Mouse (Mus musculus) MEL (cell line): ENCODE data around the gene Tiam1. TPM values are rescaled to one million over a fixed set of nuclear protein-coding genes. Genes with fewer than 3 reads are reported as not detected.
A peak's percentile ranks its signal among the peaks of the same experiment; 100 is the strongest.

ENCODE experiments used
- DNase-seq: peaks from one replicate; pipeline ENCODE4 v3.0.0; 2011; ENCODE audit warnings: low read depth, low spot score
- H3K27ac ChIP-seq: 2 replicates; pipeline ENCODE4 v1.5.1; 2012; ENCODE audit warnings: low read depth, mild to moderate bottlenecking, control low read depth, low read length, moderate library complexity; ENCODE audit not compliant: control insufficient read depth
- H3K27me3 ChIP-seq, 2 experiments: fragments of 150-350 bp in 1 of 2; sonication (generic) in 1 of 2; 2 replicates each; pipeline ENCODE4 v1.6.1; 2012; ENCODE audit warnings: low read length in 2 of 2, mild to moderate bottlenecking in 2 of 2, improper control_type of control experiment in 1 of 2, moderate library complexity in 1 of 2; ENCODE audit not compliant: insufficient read depth in 2 of 2, control insufficient read depth in 1 of 2
- H3K36me3 ChIP-seq, 2 experiments: 2 replicates each; pipeline ENCODE4 v1.6.1; 2012 to 2014; ENCODE audit warnings: low read length in 2 of 2, improper control_type of control experiment in 1 of 2, inconsistent platforms in 1 of 2, mild to moderate bottlenecking in 1 of 2; ENCODE audit not compliant: insufficient read depth in 2 of 2, control insufficient read depth in 1 of 2
- H3K4me1 ChIP-seq, 2 experiments: fragments of 150-350 bp in 1 of 2; sonication (generic) in 1 of 2; 2 replicates each; pipeline ENCODE4 v1.6.1; 2012; ENCODE audit warnings: low read length in 2 of 2, improper control_type of control experiment in 1 of 2, mild to moderate bottlenecking in 1 of 2; ENCODE audit not compliant: insufficient read depth in 2 of 2, control insufficient read depth in 1 of 2
- H3K4me3 ChIP-seq, 2 experiments: fragments of 150-350 bp in 1 of 2; sonication (generic) in 1 of 2; 2 replicates each; pipeline ENCODE4 v1.5.1; 2012; ENCODE audit warnings: low read depth in 2 of 2, low read length in 2 of 2, mild to moderate bottlenecking in 2 of 2, moderate library complexity in 2 of 2, control low read depth in 1 of 2, improper control_type of control experiment in 1 of 2; ENCODE audit not compliant: control insufficient read depth in 1 of 2, insufficient read depth in 1 of 2
- H3K79me2 ChIP-seq: 2 replicates; pipeline ENCODE4 v1.6.1; 2012; ENCODE audit warnings: mild to moderate bottlenecking, low read length, moderate library complexity; ENCODE audit not compliant: control insufficient read depth, poor library complexity, insufficient read depth
- H3K9ac ChIP-seq: 2 replicates; pipeline ENCODE4 v1.6.1; 2012; ENCODE audit warnings: low read depth, mild to moderate bottlenecking, control low read depth, low read length, moderate library complexity; ENCODE audit not compliant: control insufficient read depth, poor library complexity, severe bottlenecking
- H3K9me3 ChIP-seq: fragments of 150-350 bp; sonication (generic); replicated peaks from 2 replicates; pipeline ENCODE4 v1.6.1; 2012; ENCODE audit warnings: mild to moderate bottlenecking, low read length, improper control_type of control experiment, moderate library complexity; ENCODE audit not compliant: insufficient read depth
- CHD1 ChIP-seq: IDR thresholded peaks from 2 replicates; pipeline ENCODE4 v1.6.1; 2012; ENCODE audit warnings: low read depth, mild to moderate bottlenecking, inconsistent platforms, low read length, improper control_type of control experiment
- E2F4 ChIP-seq: IDR thresholded peaks from 2 replicates; pipeline ENCODE4 v1.6.1; 2011; ENCODE audit warnings: low read depth, low read length, improper control_type of control experiment, borderline replicate concordance
- ELF1 ChIP-seq: IDR thresholded peaks from 2 replicates; pipeline ENCODE4 v1.6.1; 2014; ENCODE audit warnings: low read depth, mild to moderate bottlenecking, inconsistent platforms, low read length, improper control_type of control experiment, moderate library complexity
- EP300 ChIP-seq, 2 experiments: IDR thresholded peaks; 2 replicates each; pipeline ENCODE4 v1.6.1; 2011; ENCODE audit warnings: improper control_type of control experiment in 2 of 2, low read length in 2 of 2, low read depth in 1 of 2, mild to moderate bottlenecking in 1 of 2
- GABPA ChIP-seq: IDR thresholded peaks from 2 replicates; pipeline ENCODE4 v1.6.1; 2012; ENCODE audit warnings: low read depth, mild to moderate bottlenecking, inconsistent platforms, low read length, improper control_type of control experiment, moderate library complexity
- GATA1 ChIP-seq: IDR thresholded peaks from 2 replicates; pipeline ENCODE4 v1.6.1; 2011; ENCODE audit warnings: low read depth, low read length, improper control_type of control experiment
- JUND ChIP-seq: IDR thresholded peaks from 2 replicates; pipeline ENCODE4 v1.6.1; 2011; ENCODE audit warnings: low read depth, mild to moderate bottlenecking, improper control_type of control experiment, low read length
- MAFK ChIP-seq: IDR thresholded peaks from 2 replicates; pipeline ENCODE4 v1.6.1; 2011; ENCODE audit warnings: low read depth, mild to moderate bottlenecking, low read length, improper control_type of control experiment, borderline replicate concordance
- POLR2A ChIP-seq, 2 experiments: IDR thresholded peaks; 2 replicates each; pipeline ENCODE4 v1.6.1; 2011 to 2012; ENCODE audit warnings: low read length in 2 of 2, mild to moderate bottlenecking in 2 of 2, control low read depth in 1 of 2, improper control_type of control experiment in 1 of 2, low read depth in 1 of 2, moderate library complexity in 1 of 2; ENCODE audit not compliant: control insufficient read depth in 1 of 2, insufficient read depth in 1 of 2, poor library complexity in 1 of 2
- SMC3 ChIP-seq: IDR thresholded peaks from 2 replicates; pipeline ENCODE4 v1.6.1; 2011; ENCODE audit warnings: low read depth, low read length, improper control_type of control experiment
- TBP ChIP-seq: IDR thresholded peaks from 2 replicates; pipeline ENCODE4 v1.8.0; 2011; ENCODE audit warnings: low read depth, low read length, improper control_type of control experiment
- USF1 ChIP-seq: IDR thresholded peaks from 2 replicates; pipeline ENCODE4 v1.6.1; 2014; ENCODE audit warnings: low read depth, mild to moderate bottlenecking, inconsistent platforms, low read length, improper control_type of control experiment, moderate library complexity
- ZKSCAN1 ChIP-seq: IDR thresholded peaks from 2 replicates; pipeline ENCODE4 v1.6.1; 2012; ENCODE audit warnings: low read depth, mild to moderate bottlenecking, inconsistent platforms, low read length, improper control_type of control experiment, moderate library complexity
- ZNF384 ChIP-seq: IDR thresholded peaks from 2 replicates; pipeline ENCODE4 v1.6.1; 2012; ENCODE audit warnings: low read depth, mild to moderate bottlenecking, inconsistent platforms, low read length, improper control_type of control experiment
- polyA plus RNA-seq, 2 experiments: library from polyadenylated mRNA; stranded (reverse) in 1 of 2; unstranded in 1 of 2; fragments of >175 nt in 1 of 2; fragments of >200 nt in 1 of 2; gene quantifications; 2 replicates each; pipeline versions ENCODE4 v1.2.1 to v1.2.4; 2012; ENCODE audit warnings: low replicate concordance in 2 of 2, low read depth in 1 of 2; ENCODE audit not compliant: insufficient read length in 2 of 2, insufficient read depth in 1 of 2, missing spikeins in 1 of 2
- total RNA-seq: library from RNA; depleted of rRNA; stranded (reverse); fragments of 300-350 nt; gene quantifications from 2 replicates; pipeline ENCODE4 v1.2.3, GENCODE M21; 2012

The Tiam1 gene
- total and polyA plus RNA-seq, 3 experiments = 15.0 to 23.9 (median 19.9) TPM

- Histone ChIP-seq H3K9ac (no peak overlapping the region), H3K9me3 (no peaks in the 10 kb centered on the region), H3K4me3 (no peak overlapping the region), H3K79me2 (no peaks in the 10 kb centered on the region; the same call in 1 of the 2 replicates), H3K4me1 (peaks cover 7 to 56% of the 10 kb centered on the region in 2 experiments), H3K27ac (peak overlapping the region; percentile 28; the same call in 1 of the 2 replicates), H3K27me3 (no peaks in the 10 kb centered on the region), H3K36me3 (peaks cover 0 to 47% of the 10 kb centered on the region in 2 experiments; a peak in 2 of 4 replicates)
- peak; percentile 64 for DNase-seq
- TF ChIP-seq TBP (peak; percentile 93), ELF1 (no peak), EP300 (IDR thresholded peaks at IDR 0.05; ENCODE audit: low read depth in 1 of 2, low read length in 2 of 2) (peak in 1 of 2 experiments; percentile 29; a peak in 1 of 4 replicates), ZNF384 (0 out of 2 replicates have a peak, but pooled peaks have one; percentile 13), GATA1 (peak; percentile 11; the same call in 1 of the 2 replicates), JUND (no peak)
These were observed 153.1 kb downstream of the Tiam1 start for GRCm38 (mm10) chr16:89990288-89990955.

GRCm38 (mm10) chr16:89989816-89990215 lies 153.8 kb downstream of the Tiam1 start:
- H3K27me3 ChIP-seq = no peaks in the 10 kb centered on the region
- H3K79me2 ChIP-seq = no peaks in the 10 kb centered on the region; the same call in 1 of the 2 replicates
- H3K9me3 ChIP-seq = no peaks in the 10 kb centered on the region
- H3K36me3 ChIP-seq = peaks cover 0 to 53% of the 10 kb centered on the region in 2 experiments; a peak in 2 of 4 replicates
- H3K4me1 ChIP-seq = peaks cover 7 to 62% of the 10 kb centered on the region in 2 experiments
- TF ChIP-seq SMC3 (no peak), CHD1 (no peak)
- TF ChIP-seq, all 39 proteins: peak for 0
- Histone ChIP-seq H3K27ac (no peak overlapping the region), H3K4me3 (no peak overlapping the region), H3K9ac (no peak overlapping the region)
- DNase-seq = no peak

GRCm38 (mm10) chr16:89986672-89987362 lies 156.8 kb downstream of the Tiam1 start:
- Histone ChIP-seq H3K4me3 (peak overlapping the region; percentile 7 to 48), H3K4me1 (peaks cover 7 to 56% of the 10 kb centered on the region in 2 experiments), H3K27me3 (no peaks in the 10 kb centered on the region), H3K79me2 (no peaks in the 10 kb centered on the region), H3K9ac (peak overlapping the region; percentile 57), H3K27ac (peak overlapping the region; percentile 91), H3K36me3 (peaks cover 0 to 42% of the 10 kb centered on the region in 2 experiments; a peak in 2 of 4 replicates), H3K9me3 (no peaks in the 10 kb centered on the region)
- peak; percentile 72 for TF ChIP-seq USF1
- TF ChIP-seq E2F4 = no peak
- no peak for TF ChIP-seq GABPA
- TF ChIP-seq MAFK = no peak
- TF ChIP-seq POLR2A (IDR thresholded peaks at IDR 0.05; ENCODE audit: control insufficient read depth in 1 of 2, insufficient read depth in 1 of 2, low read depth in 1 of 2, low read length in 2 of 2, poor library complexity in 1 of 2) = no peak
- TF ChIP-seq ZKSCAN1 = no peak
- peak; percentile 72 for DNase-seq
